Mouse (Mus musculus): ENCODE data around the gene Olfr767. TPM values are rescaled to one million over a fixed set of nuclear protein-coding genes. Genes with fewer than 3 reads are reported as not detected.
A peak's percentile ranks its signal among the peaks of the same experiment; 100 is the strongest.
"Not testable (repeated sequence)": the region's sequence is repeated elsewhere in the genome, so short reads cannot be mapped to it uniquely, and the experiment has no call there.

The Olfr767 gene
- not detected in 2 replicates for polyA plus RNA-seq (2012; rRNA removed)

GRCm38 (mm10) chr10:129082810-129083209, at the start of gene Olfr767:
Gene Olfr767, minus strand, starts transcription at chr10:129082910.
- H3K27ac ChIP-seq (ENCODE audit: insufficient read depth, low read depth, low read length); H3K4me1 ChIP-seq (ENCODE audit: control insufficient read depth, insufficient read depth, low read length); H3K27me3 ChIP-seq (replicated peaks; ENCODE audit: control insufficient read depth, insufficient read depth, low read length); DNase-seq; H3K4me3 ChIP-seq (ENCODE audit: insufficient read depth, low read depth, low read length); H3K36me3 ChIP-seq (ENCODE audit: control insufficient read depth, insufficient read depth, low read length): not testable (repeated sequence)

- TF ChIP-seq POLR2A (IDR thresholded peaks at IDR 0.05; ENCODE audit: low read depth, low read length) (no peak), CTCF (conservative IDR thresholded peaks at IDR 0.05; ENCODE audit: insufficient read depth, insufficient read length, low read depth, low read length) (no peak)
- Histone ChIP-seq H3K27me3 (replicated peaks; ENCODE audit: control insufficient read depth, insufficient read depth, low read length) (no peaks in the 10 kb centered on the region), H3K4me3 (ENCODE audit: insufficient read depth, low read depth, low read length) (no peak within 1 kb of the TSS), H3K27ac (ENCODE audit: insufficient read depth, low read depth, low read length) (no peak within 1 kb of the TSS), H3K36me3 (ENCODE audit: control insufficient read depth, insufficient read depth, low read length) (no peaks in the 10 kb centered on the region), H3K4me1 (ENCODE audit: control insufficient read depth, insufficient read depth, low read length) (no peaks in the 10 kb centered on the region)
- 67% methylated on average over 2 of the region's 2 CpGs for WGBS
- no peak for DNase-seq
Measured at GRCm38 (mm10) chr10:129117761-129118160, 35.1 kb upstream of the Olfr767 start, which contains the start of gene Olfr769. Gene Olfr769, minus strand, starts transcription at chr10:129117861.

- Histone ChIP-seq H3K4me1 (ENCODE audit: control insufficient read depth, insufficient read depth, low read length) (no peaks in the 10 kb centered on the region), H3K36me3 (ENCODE audit: control insufficient read depth, insufficient read depth, low read length) (no peaks in the 10 kb centered on the region), H3K27me3 (replicated peaks; ENCODE audit: control insufficient read depth, insufficient read depth, low read length) (no peaks in the 10 kb centered on the region), H3K27ac (ENCODE audit: insufficient read depth, low read depth, low read length) (no peak overlapping the region), H3K4me3 (ENCODE audit: insufficient read depth, low read depth, low read length) (no peak overlapping the region)
- TF ChIP-seq CTCF (conservative IDR thresholded peaks at IDR 0.05; ENCODE audit: insufficient read depth, insufficient read length, low read depth, low read length) (no peak), POLR2A (IDR thresholded peaks at IDR 0.05; ENCODE audit: low read depth, low read length) (no peak)
- no peak for DNase-seq
- WGBS, result 89% methylated on average over 3 of the region's 3 CpGs
Measured at GRCm38 (mm10) chr10:129115146-129115545, 32.4 kb upstream of the Olfr767 start.

GRCm38 (mm10) chr10:129101231-129101630, 18.5 kb upstream of the Olfr767 start:
- Histone ChIP-seq H3K27ac (ENCODE audit: insufficient read depth, low read depth, low read length) (no peak overlapping the region), H3K4me3 (ENCODE audit: insufficient read depth, low read depth, low read length) (no peak overlapping the region), H3K4me1 (ENCODE audit: control insufficient read depth, insufficient read depth, low read length) (no peaks in the 10 kb centered on the region; the same call in 1 of the 2 replicates), H3K36me3 (ENCODE audit: control insufficient read depth, insufficient read depth, low read length) (no peaks in the 10 kb centered on the region), H3K27me3 (replicated peaks; ENCODE audit: control insufficient read depth, insufficient read depth, low read length) (no peaks in the 10 kb centered on the region)
- no peak for TF ChIP-seq POLR2A (IDR thresholded peaks at IDR 0.05; ENCODE audit: low read depth, low read length)
- TF ChIP-seq CTCF (conservative IDR thresholded peaks at IDR 0.05; ENCODE audit: insufficient read depth, insufficient read length, low read depth, low read length), result no peak
- WGBS, result 31% methylated on average over 3 of the region's 3 CpGs
- peak; percentile 34 for DNase-seq

GRCm38 (mm10) chr10:129099275-129099674, 16.6 kb upstream of the Olfr767 start, which contains the start of gene Olfr768:
Gene Olfr768, minus strand, starts transcription at chr10:129099375.
- no peaks in the 10 kb centered on the region for H3K27me3 ChIP-seq (replicated peaks; ENCODE audit: control insufficient read depth, insufficient read depth, low read length)
- no peaks in the 10 kb centered on the region; the same call in 1 of the 2 replicates for H3K4me1 ChIP-seq (ENCODE audit: control insufficient read depth, insufficient read depth, low read length)
- H3K4me3 ChIP-seq (ENCODE audit: insufficient read depth, low read depth, low read length), result no peak within 1 kb of the TSS
- no peak for DNase-seq
- H3K36me3 ChIP-seq (ENCODE audit: control insufficient read depth, insufficient read depth, low read length), result no peaks in the 10 kb centered on the region
- TF ChIP-seq CTCF (conservative IDR thresholded peaks at IDR 0.05; ENCODE audit: insufficient read depth, insufficient read length, low read depth, low read length) (no peak), POLR2A (IDR thresholded peaks at IDR 0.05; ENCODE audit: low read depth, low read length) (no peak)
- WGBS, result 61% methylated on average over 1 of the region's 1 CpGs
- H3K27ac ChIP-seq (ENCODE audit: insufficient read depth, low read depth, low read length), result no peak within 1 kb of the TSS

- WGBS, result 85% methylated on average over 2 of the region's 2 CpGs
- TF ChIP-seq POLR2A (IDR thresholded peaks at IDR 0.05; ENCODE audit: low read depth, low read length), result no peak
- no peak for TF ChIP-seq CTCF (conservative IDR thresholded peaks at IDR 0.05; ENCODE audit: insufficient read depth, insufficient read length, low read depth, low read length)
- no peaks in the 10 kb centered on the region for H3K4me1 ChIP-seq (ENCODE audit: control insufficient read depth, insufficient read depth, low read length)
- no peaks in the 10 kb centered on the region for H3K36me3 ChIP-seq (ENCODE audit: control insufficient read depth, insufficient read depth, low read length)
- H3K4me3 ChIP-seq (ENCODE audit: insufficient read depth, low read depth, low read length), result no peak within 1 kb of the TSS
- H3K27ac ChIP-seq (ENCODE audit: insufficient read depth, low read depth, low read length), result no peak within 1 kb of the TSS
- H3K27me3 ChIP-seq (replicated peaks; ENCODE audit: control insufficient read depth, insufficient read depth, low read length), result no peaks in the 10 kb centered on the region
- no peak for DNase-seq
Measured at GRCm38 (mm10) chr10:129068877-129069276, 13.8 kb downstream of the Olfr767 start, which contains the start of gene Olfr766-ps1. Gene Olfr766-ps1, minus strand, starts transcription at chr10:129068977.

GRCm38 (mm10) chr10:129049898-129050297, 32.8 kb downstream of the Olfr767 start, which contains the start of gene Olfr765:
Gene Olfr765, minus strand, starts transcription at chr10:129049998.
- not testable (repeated sequence) for H3K36me3 ChIP-seq (ENCODE audit: control insufficient read depth, insufficient read depth, low read length); DNase-seq; H3K27me3 ChIP-seq (replicated peaks; ENCODE audit: control insufficient read depth, insufficient read depth, low read length); H3K4me3 ChIP-seq (ENCODE audit: insufficient read depth, low read depth, low read length); H3K4me1 ChIP-seq (ENCODE audit: control insufficient read depth, insufficient read depth, low read length); H3K27ac ChIP-seq (ENCODE audit: insufficient read depth, low read depth, low read length)

GRCm38 (mm10) chr10:129039796-129040195, 42.9 kb downstream of the Olfr767 start, which contains the start of gene Olfr764-ps1:
Gene Olfr764-ps1, minus strand, starts transcription at chr10:129039896.
- Histone ChIP-seq H3K4me1 (ENCODE audit: control insufficient read depth, insufficient read depth, low read length) (no peaks in the 10 kb centered on the region), H3K36me3 (ENCODE audit: control insufficient read depth, insufficient read depth, low read length) (no peaks in the 10 kb centered on the region), H3K27ac (ENCODE audit: insufficient read depth, low read depth, low read length) (no peak within 1 kb of the TSS), H3K4me3 (ENCODE audit: insufficient read depth, low read depth, low read length) (no peak within 1 kb of the TSS), H3K27me3 (replicated peaks; ENCODE audit: control insufficient read depth, insufficient read depth, low read length) (no peaks in the 10 kb centered on the region)
- WGBS, result 76% methylated on average over 3 of the region's 3 CpGs
- no peak for TF ChIP-seq POLR2A (IDR thresholded peaks at IDR 0.05; ENCODE audit: low read depth, low read length)
- TF ChIP-seq CTCF (conservative IDR thresholded peaks at IDR 0.05; ENCODE audit: insufficient read depth, insufficient read length, low read depth, low read length), result no peak
- DNase-seq, result no peak

Data from kidney, adult 2 months (tissue).